Mouse (Mus musculus): ENCODE measurements around the gene Tmem116.
"Not testable (repeated sequence)": the region's sequence is repeated elsewhere in the genome, so short reads cannot be mapped to it uniquely, and the experiment has no call there.

The Tmem116 gene

DNA sequence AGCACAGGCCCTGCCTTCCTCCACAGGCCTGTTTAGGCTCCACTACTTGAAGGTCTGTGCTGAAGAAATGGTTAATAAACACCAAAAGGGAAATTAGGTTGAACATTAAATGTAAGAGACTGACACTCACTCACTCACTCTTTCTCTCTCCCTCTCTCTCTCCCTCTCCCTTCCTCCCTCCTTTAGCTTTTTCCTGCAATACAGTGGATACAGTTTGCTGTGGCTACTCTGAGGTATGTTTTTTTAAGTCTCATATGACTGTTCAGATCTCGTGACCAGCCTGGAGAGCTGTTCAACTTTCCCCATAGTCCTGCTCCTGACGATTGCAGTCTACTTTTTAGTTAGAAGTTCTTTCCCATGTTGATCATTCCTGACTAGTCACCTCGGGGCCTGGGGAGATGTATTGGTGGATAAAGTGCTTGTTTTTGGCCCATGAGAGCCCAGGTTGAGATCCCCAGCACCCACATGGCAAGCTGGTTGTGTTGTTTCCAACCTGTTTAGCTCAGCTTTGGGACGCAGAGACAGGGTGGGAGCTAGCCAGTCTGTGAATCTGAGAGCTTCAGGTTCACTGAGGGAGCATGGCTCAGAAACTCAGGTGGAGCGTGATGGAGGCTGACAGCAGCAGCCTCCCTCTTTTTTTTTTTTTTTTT is 12.0 kb downstream of the Tmem116 start:
- DNase-seq, result no peak

DNA sequence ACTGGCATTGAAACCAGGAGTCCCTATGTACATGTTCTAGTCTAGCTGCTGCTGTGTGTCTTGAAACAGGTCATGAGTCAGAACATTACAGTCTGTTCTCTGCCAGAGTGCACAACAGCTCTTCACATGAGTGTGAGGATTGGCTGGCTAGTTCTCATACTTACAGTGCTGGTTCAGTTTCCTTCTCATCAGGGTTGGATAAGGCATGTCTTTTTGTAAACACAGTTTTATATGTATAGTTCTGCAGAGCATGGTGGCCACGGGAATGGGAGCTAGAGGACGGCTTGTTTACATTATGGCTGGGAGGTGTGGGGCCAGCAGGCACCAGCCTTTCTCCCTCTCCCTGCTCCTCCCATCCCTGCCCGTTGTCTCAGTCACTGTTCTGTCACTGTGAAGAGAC is 17.9 kb downstream of the Tmem116 start:
- no peak for DNase-seq

DNA sequence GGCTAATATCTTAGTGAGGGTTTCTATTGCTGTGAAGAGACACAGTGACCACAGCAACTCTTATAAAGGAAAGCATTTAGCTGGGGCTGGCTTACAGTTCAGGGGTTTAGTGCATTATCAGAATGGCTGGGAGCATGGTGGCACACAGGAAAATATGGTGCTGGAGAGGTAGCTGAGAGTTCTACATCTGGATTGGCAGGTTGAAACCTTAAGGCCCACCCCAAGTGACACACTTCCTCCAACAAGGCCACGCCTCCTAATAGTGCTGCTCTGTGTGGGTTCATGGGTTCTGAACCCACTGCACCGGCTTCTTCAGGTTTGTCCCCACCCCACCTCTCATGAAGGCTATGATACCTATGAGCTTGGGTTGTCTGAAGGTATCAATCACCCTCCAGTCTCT is 20.7 kb downstream of the Tmem116 start:
- DNase-seq, result no peak

DNA sequence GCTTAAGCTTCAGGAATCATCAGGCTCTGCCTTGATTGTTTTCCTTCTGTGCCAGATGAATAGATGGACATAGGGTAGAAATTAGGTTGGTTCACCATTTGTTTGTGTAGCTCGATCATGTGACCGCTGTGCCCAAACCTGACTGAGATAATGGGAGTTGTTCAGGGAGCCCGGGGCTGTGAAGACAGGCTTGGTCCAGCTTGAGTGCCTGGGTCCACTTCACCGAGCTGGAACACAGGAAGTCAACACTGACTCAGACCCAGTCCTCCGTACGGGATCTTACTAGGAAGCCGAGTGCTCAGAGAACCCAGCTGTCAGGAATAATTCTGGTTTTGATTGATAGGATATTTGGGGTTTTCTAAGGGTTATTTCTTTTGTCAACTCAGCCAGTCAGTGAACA is 22.9 kb downstream of the Tmem116 start:
- DNase-seq, result no peak

DNA sequence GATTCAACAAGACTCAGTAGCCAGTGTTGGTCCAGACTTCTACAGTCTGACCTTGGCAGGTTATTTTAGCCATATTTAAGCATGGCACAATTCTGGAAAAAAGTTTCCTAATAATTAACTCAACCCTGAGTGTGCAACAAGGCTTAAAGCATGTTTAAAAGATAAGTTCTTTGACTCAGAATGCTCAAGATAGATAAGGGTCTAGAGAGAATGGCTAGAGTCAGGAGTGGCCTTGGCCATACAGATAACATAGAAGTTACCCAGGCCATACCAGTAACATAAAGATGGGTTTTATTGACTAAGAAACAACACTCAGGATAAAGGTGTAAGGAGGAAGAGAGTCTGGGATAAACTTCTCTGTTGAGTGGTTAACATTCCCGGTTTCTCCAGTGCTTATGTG is 24.3 kb downstream of the Tmem116 start:
- DNase-seq, result no peak

DNA sequence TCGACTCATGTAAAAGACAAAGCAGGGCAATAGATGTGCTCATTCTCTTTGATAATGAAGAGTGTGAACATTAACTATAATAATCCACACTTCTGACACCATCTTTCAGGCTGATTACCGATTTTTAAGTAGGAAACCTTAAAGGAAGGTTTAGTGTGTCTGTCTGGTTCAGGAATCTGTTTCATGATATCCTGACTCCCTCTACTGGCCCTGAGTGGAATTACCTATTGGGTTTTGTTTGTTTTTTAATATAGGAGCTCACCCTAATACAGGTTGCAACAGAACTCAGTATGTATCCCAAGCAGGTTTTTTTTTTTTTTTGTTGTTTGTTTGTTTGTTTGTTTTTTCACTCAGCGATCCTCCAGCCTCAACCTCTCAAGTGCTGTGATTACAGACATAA is 26.0 kb downstream of the Tmem116 start:
- DNase-seq, result no peak

DNA sequence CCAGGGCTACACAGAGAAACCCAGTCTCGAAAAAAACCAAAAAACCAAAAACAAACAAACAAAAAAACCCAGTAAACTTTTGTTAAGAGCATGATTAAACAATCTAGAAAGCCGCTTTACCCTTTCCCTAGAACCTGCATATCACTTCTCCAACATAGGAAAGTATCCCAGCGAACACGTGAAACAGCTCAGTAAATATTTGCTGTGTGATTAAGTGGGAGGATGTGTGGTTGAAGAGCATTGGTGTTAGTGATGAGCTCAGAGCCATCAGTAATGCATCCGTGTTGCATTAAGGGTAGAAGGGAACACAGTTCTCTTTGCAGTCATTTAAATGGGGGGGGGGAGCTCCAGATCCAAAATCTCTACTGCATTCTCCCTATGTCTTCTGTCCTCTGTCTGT is 33.1 kb downstream of the Tmem116 start:
- DNase-seq, result no peak

DNA sequence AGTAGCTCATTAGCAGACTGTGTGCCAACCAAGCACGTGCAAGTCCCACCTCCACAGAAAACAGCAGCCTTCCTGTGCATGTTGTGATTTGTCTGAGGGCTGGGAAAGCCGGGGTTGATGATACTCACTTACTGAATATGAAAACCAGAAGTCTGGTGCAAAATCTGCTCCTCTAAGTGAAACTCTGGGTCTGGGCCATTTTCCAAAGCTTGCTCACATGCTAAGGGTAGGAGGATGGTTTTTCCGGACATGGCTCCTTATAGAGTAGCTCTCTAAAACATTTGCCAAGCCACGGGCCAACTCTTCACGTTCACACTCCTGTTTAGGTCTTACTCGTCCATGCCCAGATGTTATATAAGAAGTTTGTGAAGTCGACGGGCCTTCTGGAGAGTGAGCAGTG is 41.6 kb downstream of the Tmem116 start:
- DNase-seq, result no peak

DNA sequence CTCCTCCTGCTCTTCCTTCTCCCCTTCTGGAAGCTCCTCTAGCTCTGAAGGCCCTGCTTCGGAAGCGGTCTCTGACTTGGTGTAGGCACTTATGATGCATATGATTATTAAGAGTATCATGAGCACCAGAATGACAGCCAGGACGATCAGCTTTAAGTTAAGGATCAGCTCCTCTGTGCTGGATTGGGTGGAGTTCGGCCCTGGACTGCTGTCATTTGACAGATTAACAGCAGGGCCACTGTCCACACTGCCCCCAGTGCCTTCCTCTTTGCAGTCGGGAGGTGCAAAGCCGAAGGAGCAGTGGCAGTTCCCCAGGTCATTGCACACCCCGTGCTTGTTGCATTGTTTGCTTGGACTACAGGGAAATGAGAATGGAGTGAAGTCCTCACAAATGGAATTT is 49.0 kb downstream of the Tmem116 start:
- DNase-seq, result no peak

DNA sequence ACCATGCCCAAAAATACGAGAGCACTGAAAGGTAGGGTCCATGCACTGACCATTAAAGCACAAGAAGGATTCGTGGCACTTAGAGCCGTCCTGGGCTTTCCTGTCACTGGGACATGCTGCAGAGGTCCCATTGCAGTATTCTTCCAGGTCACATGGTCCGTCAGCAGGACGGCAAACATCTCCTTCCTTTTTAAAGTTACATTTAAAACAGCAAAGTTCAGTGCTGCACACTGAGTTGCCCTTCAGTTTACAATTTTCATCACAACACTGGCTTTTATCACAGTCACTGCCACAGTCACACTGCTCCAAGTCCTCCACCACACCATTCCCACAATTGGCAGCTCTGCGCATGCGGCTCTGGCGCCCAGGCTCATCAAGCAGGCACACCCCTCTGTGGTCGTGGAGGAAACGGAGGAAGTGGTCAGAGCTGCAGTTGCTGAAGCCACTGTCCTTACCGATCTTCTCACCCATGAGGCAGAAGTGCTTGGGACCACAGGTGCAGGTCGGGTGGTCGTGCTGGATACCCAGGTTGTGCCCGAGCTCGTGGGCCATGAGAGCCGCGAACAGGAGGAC is 49.8 kb downstream of the Tmem116 start:
- DNase-seq, result not testable (repeated sequence)

DNA sequence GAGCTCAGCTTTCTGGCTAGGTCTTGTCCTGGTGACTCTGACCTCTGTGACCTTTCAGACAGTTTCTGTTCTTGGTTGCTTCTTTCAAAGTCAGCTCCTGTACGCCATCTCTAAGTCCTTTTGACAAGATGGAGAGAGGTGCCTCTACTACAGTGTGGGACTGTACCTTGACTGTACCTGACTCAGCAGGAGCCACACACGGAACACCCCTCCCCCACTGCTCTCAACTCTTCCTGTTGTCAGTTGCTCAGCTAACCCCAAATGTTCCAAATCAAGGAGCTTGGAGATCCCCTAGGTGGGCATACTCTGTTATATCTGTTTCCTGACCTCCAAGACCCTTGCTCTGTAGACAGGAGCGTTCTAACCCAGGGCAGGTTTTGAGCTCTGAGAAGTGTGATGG is 51.5 kb downstream of the Tmem116 start, which contains the start of gene Adam1b:
Gene Adam1b, minus strand, starts transcription at position 205 of the 400 bp plus-strand sequence.
- no peak for DNase-seq

DNA sequence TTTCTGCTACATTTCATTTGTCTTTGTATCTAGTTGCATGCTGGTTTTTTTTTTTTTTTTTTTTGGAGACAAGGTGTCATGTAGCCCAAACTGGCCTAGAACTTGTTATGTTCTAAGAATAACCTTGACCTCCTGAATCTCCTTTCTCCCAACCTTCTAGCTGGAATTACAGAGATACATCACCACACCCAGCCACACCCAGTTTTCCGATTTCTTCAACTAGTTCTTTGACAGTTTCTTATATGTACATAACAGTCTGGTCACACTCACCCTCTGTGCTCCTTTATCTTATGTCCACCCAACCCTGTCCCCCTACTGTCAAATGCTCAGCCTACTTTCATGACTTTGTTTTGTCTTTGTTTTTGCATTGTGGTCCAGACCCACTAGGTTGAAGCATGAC is 55.2 kb downstream of the Tmem116 start:
- no peak for DNase-seq

DNA sequence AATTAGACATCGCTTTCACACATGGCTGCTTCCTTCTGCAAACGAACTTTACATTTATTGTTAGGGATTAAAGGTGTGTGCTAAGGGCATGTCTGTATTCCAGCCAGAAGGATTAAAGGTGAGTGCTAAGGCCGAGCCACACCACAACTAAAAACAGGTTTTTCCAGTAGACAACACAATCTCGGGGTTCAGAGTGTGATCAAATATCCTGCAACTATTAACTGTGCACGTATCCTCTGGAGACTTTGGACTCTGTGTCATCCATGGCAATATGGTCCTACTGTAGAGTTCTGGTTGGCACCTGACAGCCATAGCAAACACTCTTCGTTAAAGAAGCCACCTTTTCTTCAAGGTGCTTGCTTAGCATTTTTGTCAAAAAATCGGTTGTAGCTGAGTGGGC is 58.3 kb downstream of the Tmem116 start:
- no peak for DNase-seq

DNA sequence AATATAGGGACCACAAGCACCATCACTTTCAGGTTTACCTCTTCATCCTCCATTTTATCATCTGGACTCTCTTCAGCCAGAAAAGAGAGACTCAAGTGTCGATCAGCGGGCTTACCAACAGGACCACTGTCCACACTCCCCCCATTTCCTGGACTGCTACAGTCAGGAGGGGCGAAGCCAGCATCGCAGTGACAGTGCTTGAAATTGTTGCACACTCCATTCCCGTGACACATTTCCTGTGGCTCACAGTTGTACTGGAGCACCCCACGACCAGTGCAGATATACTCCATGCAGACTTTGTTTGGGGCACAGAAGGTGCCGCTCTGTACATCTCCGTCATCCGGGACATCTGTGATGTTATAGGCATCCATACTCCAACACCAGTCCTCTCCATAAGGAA is 67.3 kb downstream of the Tmem116 start:
- DNase-seq, result no peak

DNA sequence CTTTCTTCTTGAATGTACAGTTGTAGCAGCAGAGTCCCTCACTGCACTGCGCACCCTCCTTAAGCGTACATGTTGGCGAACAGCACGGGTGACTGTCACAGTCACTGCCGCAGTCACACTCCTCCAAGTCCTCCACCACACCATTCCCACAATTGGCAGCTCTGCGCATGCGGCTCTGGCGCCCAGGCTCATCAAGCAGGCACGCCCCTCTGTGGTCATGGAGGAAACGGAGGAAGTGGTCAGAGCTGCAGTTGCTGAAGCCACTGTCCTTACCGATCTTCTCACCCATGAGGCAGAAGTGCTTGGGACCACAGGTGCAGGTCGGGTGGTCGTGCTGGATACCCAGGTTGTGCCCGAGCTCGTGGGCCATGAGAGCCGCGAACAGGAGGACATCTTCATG is 68.1 kb downstream of the Tmem116 start:
- not testable (repeated sequence) for DNase-seq

DNA sequence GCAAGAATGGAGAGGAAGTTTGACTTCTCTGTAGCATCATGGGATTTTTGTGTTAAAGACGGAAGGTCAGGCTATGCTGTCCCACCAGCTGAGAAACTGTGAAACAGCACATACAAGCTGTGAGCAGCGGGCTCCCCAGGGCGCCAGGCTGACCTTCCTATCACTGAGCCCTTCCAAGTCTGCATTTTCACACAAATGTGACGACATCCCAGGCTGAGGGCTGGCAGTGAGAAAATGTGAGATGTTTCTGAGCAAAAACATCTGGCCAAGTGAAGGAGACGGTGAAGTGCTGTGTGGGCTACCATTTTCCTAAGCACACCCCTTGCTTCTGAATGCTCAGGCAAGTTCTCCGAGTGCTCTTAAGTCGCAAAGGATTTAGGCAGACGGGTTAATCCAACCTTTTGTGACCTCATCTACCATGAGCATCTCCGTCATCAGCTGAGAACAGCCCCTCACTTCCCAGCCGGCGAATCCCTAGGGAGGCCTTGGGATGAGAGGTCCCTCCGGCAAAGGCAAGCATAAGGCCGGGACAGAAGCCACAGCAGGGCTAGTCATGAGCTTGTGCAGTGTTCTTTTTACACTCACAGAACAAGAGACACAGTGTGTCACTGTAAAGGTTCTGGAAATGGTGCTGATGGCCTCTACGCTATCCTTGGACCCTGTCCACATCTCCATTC is 74.2 kb downstream of the Tmem116 start:
- DNase-seq, result no peak

DNA sequence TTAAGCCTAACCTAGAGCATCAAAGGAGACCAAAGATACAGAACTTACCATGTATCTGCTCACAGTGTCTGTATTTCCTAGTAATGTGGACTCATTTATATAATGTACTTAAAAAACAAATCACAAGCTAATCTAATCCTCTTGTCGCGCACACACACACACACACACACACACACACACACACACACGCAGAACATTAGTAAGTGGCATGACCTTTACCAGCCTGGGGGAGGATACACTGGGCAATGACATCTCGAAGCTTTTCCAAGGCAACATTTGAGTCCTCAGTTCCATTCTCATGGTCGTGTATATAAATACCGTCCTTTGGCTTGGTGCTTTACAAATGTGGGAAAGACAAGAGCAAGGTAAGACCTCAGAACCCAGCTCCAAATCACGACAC is 74.8 kb downstream of the Tmem116 start:
- no peak for DNase-seq

DNA sequence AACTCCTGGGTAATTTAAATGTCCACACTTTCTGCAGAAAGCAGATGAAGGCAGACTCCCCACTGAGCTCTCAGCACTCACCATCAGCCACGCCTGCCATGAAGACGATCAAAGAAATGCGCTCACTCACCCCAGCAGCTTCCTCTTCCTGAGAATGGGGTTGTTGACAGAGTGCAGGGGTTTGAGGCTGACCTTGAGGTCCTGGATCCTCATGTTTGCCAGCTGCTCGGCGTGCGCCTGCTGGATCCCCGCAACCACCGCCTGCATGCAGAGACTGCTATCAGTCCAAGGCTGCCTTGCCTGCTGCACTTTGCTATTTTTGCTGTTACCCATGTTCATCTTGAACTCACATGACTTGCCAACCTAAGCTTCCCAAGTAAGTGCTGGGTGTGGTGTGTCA is 75.3 kb downstream of the Tmem116 start:
- no peak for DNase-seq

DNA sequence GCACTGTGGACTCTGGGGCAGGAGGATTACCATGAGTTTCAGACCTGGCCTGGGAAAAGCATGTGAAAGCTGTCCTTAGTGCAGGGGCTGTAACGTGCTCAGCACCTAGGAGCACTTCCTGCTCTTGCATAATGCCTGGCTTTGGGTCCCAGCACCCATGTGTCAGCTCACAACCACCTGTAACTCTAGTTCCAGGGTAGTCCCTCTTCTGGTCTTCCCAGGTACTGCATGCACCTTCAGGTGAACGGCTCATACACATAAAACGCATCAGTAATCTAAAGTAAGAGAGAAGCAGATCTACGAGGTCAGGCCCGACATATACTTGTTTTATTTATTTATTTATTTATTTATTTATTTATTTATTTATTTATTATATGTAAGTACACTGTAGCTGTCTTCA is 82.8 kb downstream of the Tmem116 start:
- no peak for DNase-seq

DNA sequence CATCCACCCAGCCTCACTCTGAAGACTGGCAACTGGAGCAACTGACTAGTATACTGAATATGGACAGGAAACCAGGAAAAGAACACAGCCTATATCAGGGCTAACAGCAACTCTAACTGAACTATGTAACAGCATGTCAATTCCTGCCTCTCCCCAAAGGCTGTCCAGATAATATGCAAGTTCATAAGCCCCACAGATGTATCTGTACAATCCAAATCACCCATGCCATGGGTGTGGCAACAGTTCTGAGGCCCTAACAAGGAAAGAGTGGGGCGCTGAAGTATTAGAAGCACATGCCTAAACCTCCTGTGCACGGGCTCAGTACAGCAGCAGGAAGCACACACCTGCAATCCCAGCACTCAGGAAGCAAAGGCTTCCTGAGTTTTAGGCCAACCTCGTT is 83.4 kb downstream of the Tmem116 start:
- DNase-seq, result no peak

DNA sequence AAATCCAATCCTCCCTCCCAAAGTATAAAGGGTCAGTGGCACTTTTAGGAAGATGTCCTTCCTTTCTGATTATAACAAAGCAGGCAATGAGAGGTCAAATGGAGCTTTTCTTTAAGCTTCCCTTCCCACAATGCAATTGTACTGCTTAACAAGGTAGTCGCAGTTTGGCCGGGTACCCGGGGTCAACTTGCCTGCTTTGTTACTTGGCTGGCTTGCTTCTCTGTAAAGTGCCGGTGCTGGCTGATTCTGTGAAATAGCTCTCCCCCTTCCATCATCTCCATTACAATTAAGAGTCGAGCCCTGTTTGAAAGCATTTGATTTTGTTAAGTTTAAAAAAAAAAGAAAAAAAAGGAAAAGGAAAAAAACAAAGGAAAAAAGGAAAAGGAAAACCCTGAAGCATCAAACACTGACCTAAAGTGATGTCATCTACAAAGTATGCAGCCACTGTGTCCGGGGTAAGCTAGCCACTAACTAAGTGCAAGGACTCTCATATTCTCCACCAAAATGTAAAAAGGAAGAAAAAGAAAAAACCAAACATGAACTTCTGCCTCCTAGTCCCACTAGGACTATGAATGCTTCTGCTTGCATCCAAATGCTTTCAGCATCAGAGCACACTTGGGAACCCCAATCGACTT is 85.3 kb downstream of the Tmem116 start:
- DNase-seq, result no peak

DNA sequence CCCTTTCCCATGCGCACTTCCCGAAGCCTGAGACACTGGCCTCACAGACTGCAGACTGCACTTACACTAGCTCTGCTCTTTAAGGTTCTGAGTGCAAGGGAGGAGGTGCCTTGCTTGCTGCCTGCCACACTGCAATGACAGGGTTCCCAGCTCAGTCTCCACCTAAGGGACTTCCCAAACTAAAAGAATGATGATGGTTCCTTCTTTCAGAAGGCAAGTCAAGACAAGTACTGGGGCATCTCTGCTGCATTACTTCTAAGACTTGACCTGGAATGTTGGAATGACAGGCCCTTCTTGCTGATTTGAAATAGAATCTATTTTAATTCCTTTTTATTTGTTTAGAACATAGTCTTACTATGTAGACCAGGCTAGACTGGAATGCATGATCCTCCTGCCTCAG is 85.9 kb downstream of the Tmem116 start:
- no peak for DNase-seq

DNA sequence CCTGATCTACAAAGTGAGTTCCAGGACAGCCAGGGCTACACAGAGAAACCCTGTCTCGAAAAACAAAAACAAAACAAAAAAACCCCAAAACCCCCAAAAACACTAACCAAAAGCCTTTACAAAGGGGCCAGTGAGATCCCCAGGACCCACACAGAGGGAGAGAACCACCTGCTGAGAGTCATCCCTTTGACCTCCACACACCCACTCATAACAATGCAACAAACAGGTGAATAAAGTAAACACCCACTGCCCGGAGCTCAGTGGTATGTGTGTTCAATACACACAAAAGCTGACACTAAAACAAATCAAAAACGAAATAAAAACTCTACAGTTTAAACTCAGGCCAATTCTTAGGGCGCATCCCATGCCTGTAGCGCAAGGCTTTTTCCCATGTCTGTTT is 88.4 kb downstream of the Tmem116 start:
- no peak for DNase-seq

DNA sequence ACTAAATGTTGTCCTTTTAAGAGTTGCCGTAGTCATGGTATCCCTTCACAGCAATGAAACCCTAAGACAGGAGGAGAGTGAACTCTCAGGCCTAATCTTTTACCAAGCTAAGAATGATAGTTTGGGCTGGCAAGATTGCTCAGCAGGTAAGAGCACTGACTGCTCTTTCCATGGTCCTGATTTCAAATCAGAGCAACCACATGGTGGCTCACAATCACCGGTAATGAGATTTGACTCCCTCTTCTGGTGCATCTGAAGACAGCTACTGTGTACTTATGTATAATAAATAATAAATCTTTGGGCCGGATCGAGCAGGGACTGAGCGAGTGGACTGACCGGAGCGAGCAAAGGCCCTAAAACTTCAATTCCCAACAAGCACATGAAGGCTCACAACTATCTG is 89.5 kb downstream of the Tmem116 start:
- DNase-seq, result no peak
